ENCODE assay signal across 10 mouse cellular contexts in the genomic region with DNA sequence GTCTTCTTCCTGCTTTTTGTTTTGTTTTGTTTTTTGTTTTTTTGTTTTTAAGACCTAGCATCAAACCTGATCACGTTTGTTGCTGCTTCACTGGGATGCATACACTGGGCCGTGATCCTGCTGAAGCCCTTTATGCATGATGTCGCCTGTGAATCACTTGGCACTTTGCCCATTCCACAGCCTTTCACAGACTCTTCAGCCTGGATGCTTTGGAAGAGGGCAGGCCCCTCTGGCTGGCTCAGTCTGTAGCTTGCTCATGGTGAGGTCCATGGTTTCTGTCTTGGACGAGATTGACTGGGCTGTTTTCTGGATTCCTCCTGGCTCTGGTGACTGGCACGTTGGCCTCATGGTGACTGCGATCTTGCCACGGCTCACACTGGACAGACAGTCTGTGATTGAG. TPM values are rescaled to one million over a fixed set of nuclear protein-coding genes. Genes with fewer than 3 reads are reported as not detected.
DNase-seq lines count a peak whose midpoint lies in the region; ATAC-seq lines count a peak whose summit lies in the region.
"Had no signal": no experiment of that assay in that cellular context is flagged by ENCODE, and none has a peak within 500 bp of the region (broad histone marks: within the 10 kb centered on the region; RNA-seq: fewer than 3 reads in every experiment).

No protein-coding gene starts in this region.

- H3K4me3 ChIP-seq in heart, embryonic 15.5 days: no peak overlapping the region

- no peak overlapping the region for H3K4me2 ChIP-seq in heart, embryonic 15.5 days

- 47% methylated on average over 7 of the region's 7 CpGs for WGBS in heart, embryonic 15.5 days

- 0 out of 2 replicates have a peak, but pooled peaks have one; percentile 32 for ATAC-seq in heart, embryonic 15.5 days (replicated peaks; ENCODE audit: insufficient number of reproducible peaks, insufficient read depth, low FRiP score, low read depth)
- ATAC-seq in megakaryocyte-erythroid progenitor cell, adult 5-6 weeks (replicated peaks; ENCODE audit: low FRiP score, low TSS enrichment, poor library complexity, severe bottlenecking): no peak
- no peak for ATAC-seq in granulocyte monocyte progenitor cell, adult 5-6 weeks (replicated peaks; ENCODE audit: poor library complexity, severe bottlenecking)
- ATAC-seq: intestine, embryonic 16.5 days had no signal

- no peaks in the 10 kb centered on the region for H3K27me3 ChIP-seq in heart, embryonic 15.5 days

- peaks cover 98% of the 10 kb centered on the region for H3K36me3 ChIP-seq in heart, embryonic 15.5 days

- no peak overlapping the region for H3K9ac ChIP-seq in heart, embryonic 15.5 days

- H3K4me1 ChIP-seq in heart, embryonic 15.5 days (replicated peaks): no peaks in the 10 kb centered on the region

- no peak overlapping the region for H3K27ac ChIP-seq in heart, embryonic 15.5 days

- intact Hi-C loops in heart, postnatal 25 days (cut with DNase I): no loop called here

- DNase-seq in heart, postnatal 25 days (ENCODE audit: low spot score): no peak
- DNase-seq in 3T3-L1 (ENCODE audit: low read depth, low spot score): peak; percentile 87
- DNase-seq in adrenal gland, postnatal 14 days: peak; percentile 74
- DNase-seq in cerebellum, postnatal 36 days: peak; percentile 57 to 69
- DNase-seq in right cerebral cortex, adult 2 months (ENCODE audit: low spot score in 2 of 2): no peak
- DNase-seq: heart, adult 11 months had no signal

- no peaks in the 10 kb centered on the region for H3K9me3 ChIP-seq in heart, embryonic 15.5 days (replicated peaks)

RNA-seq across cellular contexts. Expression of a gene that starts 34.9 kb away (rescaled TPM):
- 15.4 and 18.0 TPM in 2 replicates for polyA plus RNA-seq in heart, embryonic 15.5 days (2015; fragmentation: Nextera tagmentation; extraction: Ambion mirVana)
- total RNA-seq in heart, postnatal 25 days (2021): 10 to 100 TPM; 13.5 to 14.9 TPM
- 29.2 and 32.4 TPM in 2 replicates for total RNA-seq in adrenal gland, postnatal 14 days (2021)
- 57.6 and 57.7 TPM in 2 replicates for total RNA-seq in megakaryocyte-erythroid progenitor cell, adult 5-6 weeks (2014; fragmentation: Nextera tagmentation)
- 27.4 and 29.8 TPM in 2 replicates for total RNA-seq in megakaryocyte-erythroid progenitor cell, adult 5-6 weeks (2017)
- total RNA-seq in granulocyte monocyte progenitor cell, adult 5-6 weeks (2014; fragmentation: Nextera tagmentation): 17.8 and 30.8 TPM in 2 replicates
- 40.3 and 51.3 TPM in 2 replicates for total RNA-seq in granulocyte monocyte progenitor cell, adult 5-6 weeks (2017)

RNA-seq across cellular contexts. Expression of a gene that starts 50.6 kb away (rescaled TPM):
- polyA plus RNA-seq in heart, embryonic 15.5 days (2015; fragmentation: Nextera tagmentation; extraction: Ambion mirVana): 21.0 and 34.8 TPM in 2 replicates
- 10 to 100 TPM; 79.0 to 89.8 TPM for total RNA-seq in heart, postnatal 25 days (2021)
- 86.4 and 91.3 TPM in 2 replicates for total RNA-seq in adrenal gland, postnatal 14 days (2021)
- 58.3 and 63.5 TPM in 2 replicates for total RNA-seq in megakaryocyte-erythroid progenitor cell, adult 5-6 weeks (2014; fragmentation: Nextera tagmentation)
- total RNA-seq in megakaryocyte-erythroid progenitor cell, adult 5-6 weeks (2017): 13.9 and 20.1 TPM in 2 replicates
- 32.6 and 46.7 TPM in 2 replicates for total RNA-seq in granulocyte monocyte progenitor cell, adult 5-6 weeks (2014; fragmentation: Nextera tagmentation)
- 10.5 and 12.8 TPM in 2 replicates for total RNA-seq in granulocyte monocyte progenitor cell, adult 5-6 weeks (2017)

RNA-seq across cellular contexts. Expression of a gene that starts 58.4 kb away (rescaled TPM):
- 32.9 and 49.0 TPM in 2 replicates for polyA plus RNA-seq in heart, embryonic 15.5 days (2015; fragmentation: Nextera tagmentation; extraction: Ambion mirVana)
- total RNA-seq in heart, postnatal 25 days (2021): 10 to 100 TPM; 19.6 to 21.7 TPM
- 132 and 137 TPM in 2 replicates for total RNA-seq in adrenal gland, postnatal 14 days (2021)
- 47.2 and 72.7 TPM in 2 replicates for total RNA-seq in megakaryocyte-erythroid progenitor cell, adult 5-6 weeks (2014; fragmentation: Nextera tagmentation)
- 21.5 and 21.9 TPM in 2 replicates for total RNA-seq in megakaryocyte-erythroid progenitor cell, adult 5-6 weeks (2017)
- total RNA-seq in granulocyte monocyte progenitor cell, adult 5-6 weeks (2014; fragmentation: Nextera tagmentation): 37.7 and 43.5 TPM in 2 replicates
- total RNA-seq in granulocyte monocyte progenitor cell, adult 5-6 weeks (2017): 28.8 and 33.7 TPM in 2 replicates

Comparison
In these comparisons a context has a peak if more than half of its experiments do, and no peak if none do; other contexts are left out.
1. DNase-seq: peak in 3T3-L1 (single experiment), adrenal gland, postnatal 14 days (single experiment) and cerebellum, postnatal 36 days (2 of 2); none in heart, postnatal 25 days (single experiment) and right cerebral cortex, adult 2 months (0 of 2).